Mouse (Mus musculus) spleen, adult 2 months (tissue): ENCODE data around the gene Cnnm3.

Source experiments
- CTCF ChIP-seq: fragments of 200-500 bp; IDR thresholded peaks from 2 replicates; pipeline ENCODE4 v1.5.1; 2011; ENCODE audit warnings: mild to moderate bottlenecking, inconsistent platforms; ENCODE audit not compliant: insufficient read depth, insufficient read length, insufficient replicate concordance; ENCODE audit errors: extremely low read depth
- POLR2A ChIP-seq: fragments of 200-500 bp; IDR thresholded peaks from 2 replicates; pipeline ENCODE4 v1.6.1; 2011; ENCODE audit warnings: low read depth, low read length, inconsistent platforms

DNA sequence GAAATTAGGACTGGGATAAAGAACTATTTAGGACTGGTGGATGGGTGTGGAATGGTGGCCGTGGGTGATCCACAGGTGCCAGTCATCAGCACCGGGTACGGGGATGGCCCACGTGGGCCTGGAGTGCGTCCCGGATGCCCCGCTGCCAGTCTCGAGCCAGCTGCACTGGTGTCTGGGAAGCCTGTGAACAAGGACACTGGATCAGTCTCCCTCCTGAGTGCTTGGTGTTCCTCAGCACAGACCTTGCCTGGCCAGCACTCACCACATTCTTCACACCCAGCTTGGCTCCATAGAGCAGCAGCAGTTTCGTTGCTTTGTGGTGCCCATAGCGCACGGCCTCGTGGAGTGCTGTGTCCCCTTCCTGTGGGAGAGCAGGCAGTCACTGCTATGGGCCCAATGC lies 19.8 kb downstream of the Cnnm3 start:
- TF ChIP-seq POLR2A: no peak
- no peak for TF ChIP-seq CTCF
